Mouse (Mus musculus) layer of hippocampus, adult 2 months (tissue): ENCODE measurements around the gene Klf14. TPM values are rescaled to one million over a fixed set of nuclear protein-coding genes. Genes with fewer than 3 reads are reported as not detected.
A peak's percentile ranks its signal among the peaks of the same experiment; 100 is the strongest.

ENCODE experiments used
- DNase-seq, 2 experiments: peaks; one replicate each; pipeline ENCODE4 v3.0.0; 2022; ENCODE audit warnings: low spot score in 2 of 2
- H3K27ac ChIP-seq: fragments of 200-600 bp; 2 replicates; pipeline ENCODE4 v1.8.1; 2022
- H3K4me3 ChIP-seq: fragments of 200-600 bp; 2 replicates; pipeline ENCODE4 v1.8.1; 2022; ENCODE audit warnings: mild to moderate bottlenecking
- CTCF ChIP-seq: fragments of 200-600 bp; conservative IDR thresholded peaks from 2 replicates; pipeline ENCODE4 v1.8.1; 2022; ENCODE audit warnings: antibody characterized with exemption, mild to moderate bottlenecking, moderate library complexity
- total RNA-seq, 2 experiments: library from RNA; stranded (reverse); gene quantifications; 2 replicates each; pipeline ENCODE4 v1.2.3; 2021

The Klf14 gene
- total RNA-seq, 2 experiments from 2014 or later, result 0.22 TPM; not detected in 1

GRCm38 (mm10) chr6:30920834-30921675 is 37.8 kb downstream of the Klf14 start:
- H3K27ac ChIP-seq, result peak overlapping the region; percentile 55; the same call in 1 of the 2 replicates
- no peak for TF ChIP-seq CTCF
- H3K4me3 ChIP-seq, result peak overlapping the region; percentile 43
- peak in 1 of 2 experiments; percentile 13 for DNase-seq

- no peak within 1 kb of the TSS for H3K27ac ChIP-seq
- H3K4me3 ChIP-seq, result no peak within 1 kb of the TSS
- DNase-seq, result no peak
- TF ChIP-seq CTCF, result no peak
Observed at GRCm38 (mm10) chr6:30915473-30915872, 43.4 kb downstream of the Klf14 start, which contains the start of gene Tsga13. Gene Tsga13, minus strand, starts transcription at chr6:30915573.

GRCm38 (mm10) chr6:30907970-30908369 is 50.9 kb downstream of the Klf14 start:
- TF ChIP-seq CTCF, result no peak
- Histone ChIP-seq H3K4me3 (no peak overlapping the region), H3K27ac (0 out of 2 replicates have a peak overlapping the region, but pooled peaks have one; percentile 44)
- peak; percentile 52 to 77 for DNase-seq

Other genes with a start within 250 kb of the Klf14 start
- gene Mest, start 235.5 kb downstream of the Klf14 start, total RNA-seq, result 10 to 100 TPM; 45.2 to 47.5 TPM
- 10 to 100 TPM; 85.2 to 90.8 TPM for gene Copg2, start 62.3 kb downstream of the Klf14 start, total RNA-seq
- not detected for gene Tsga13, start 43.5 kb downstream of the Klf14 start, total RNA-seq